Mouse (Mus musculus) intestine, embryonic 16.5 days (tissue): Measurements from ENCODE around the gene Lrrc75a. TPM values are rescaled to one million over a fixed set of nuclear protein-coding genes. Genes with fewer than 3 reads are reported as not detected.

ENCODE experiments used
- ATAC-seq: fragments of 200-750 bp; cut with Nextera tagmentation; 2 replicates; pipeline ENCODE4 v1.8.0; 2017; ENCODE audit warnings: moderate TSS enrichment, moderate library complexity
- H3K27ac ChIP-seq: fragments of 300-500 bp; sonication (generic); 2 replicates; pipeline ENCODE4 v1.5.1; 2014; ENCODE audit warnings: mild to moderate bottlenecking, low read length
- H3K27me3 ChIP-seq: fragments of 300-500 bp; sonication (generic); replicated peaks from 2 replicates; pipeline ENCODE4 v1.6.1; 2014; ENCODE audit warnings: low read length, control low read depth, mixed read lengths; ENCODE audit not compliant: control insufficient read depth, insufficient read depth
- H3K36me3 ChIP-seq: fragments of 300-500 bp; sonication (generic); 2 replicates; pipeline ENCODE4 v1.6.1; 2014; ENCODE audit warnings: low read length, control low read depth; ENCODE audit not compliant: control insufficient read depth, insufficient read depth
- H3K4me1 ChIP-seq: fragments of 300-500 bp; sonication (generic); 2 replicates; pipeline ENCODE4 v1.6.1; 2014; ENCODE audit warnings: low read length, control low read depth, mixed read lengths; ENCODE audit not compliant: control insufficient read depth, insufficient read depth
- H3K4me2 ChIP-seq: fragments of 300-500 bp; sonication (generic); 2 replicates; pipeline ENCODE4 v1.6.1; 2014; ENCODE audit warnings: low read depth, low read length, control low read depth
- H3K4me3 ChIP-seq: fragments of 300-500 bp; sonication (generic); 2 replicates; pipeline ENCODE4 v1.5.1; 2014; ENCODE audit warnings: mild to moderate bottlenecking, low read length
- H3K9ac ChIP-seq: fragments of 300-500 bp; sonication (generic); 2 replicates; pipeline ENCODE4 v1.6.1; 2014; ENCODE audit warnings: low read depth, low read length
- H3K9me3 ChIP-seq: fragments of 300-500 bp; sonication (generic); 2 replicates; pipeline ENCODE4 v1.6.1; 2016; ENCODE audit warnings: low read length, control low read depth; ENCODE audit not compliant: control insufficient read depth
- WGBS: fragments of 180-500 bp; shearing (Covaris S2); extraction: QIAGEN DNeasy Blood & Tissue Kit; methylation state at CpG from one replicate; pipeline ENCODE4 v1.1.7; 2014; 5-methylcytosine and 5-hydroxymethylcytosine counted together
- polyA plus RNA-seq: library from polyadenylated mRNA; unstranded; fragments of >200 nt; fragmentation: Nextera tagmentation; extraction: Ambion mirVana; gene quantifications from 2 replicates; pipeline ENCODE4 v1.2.1, GENCODE M21; 2015

Lrrc75a gene
- polyA plus RNA-seq, result 14.1 and 23.8 TPM in 2 replicates

DNA sequence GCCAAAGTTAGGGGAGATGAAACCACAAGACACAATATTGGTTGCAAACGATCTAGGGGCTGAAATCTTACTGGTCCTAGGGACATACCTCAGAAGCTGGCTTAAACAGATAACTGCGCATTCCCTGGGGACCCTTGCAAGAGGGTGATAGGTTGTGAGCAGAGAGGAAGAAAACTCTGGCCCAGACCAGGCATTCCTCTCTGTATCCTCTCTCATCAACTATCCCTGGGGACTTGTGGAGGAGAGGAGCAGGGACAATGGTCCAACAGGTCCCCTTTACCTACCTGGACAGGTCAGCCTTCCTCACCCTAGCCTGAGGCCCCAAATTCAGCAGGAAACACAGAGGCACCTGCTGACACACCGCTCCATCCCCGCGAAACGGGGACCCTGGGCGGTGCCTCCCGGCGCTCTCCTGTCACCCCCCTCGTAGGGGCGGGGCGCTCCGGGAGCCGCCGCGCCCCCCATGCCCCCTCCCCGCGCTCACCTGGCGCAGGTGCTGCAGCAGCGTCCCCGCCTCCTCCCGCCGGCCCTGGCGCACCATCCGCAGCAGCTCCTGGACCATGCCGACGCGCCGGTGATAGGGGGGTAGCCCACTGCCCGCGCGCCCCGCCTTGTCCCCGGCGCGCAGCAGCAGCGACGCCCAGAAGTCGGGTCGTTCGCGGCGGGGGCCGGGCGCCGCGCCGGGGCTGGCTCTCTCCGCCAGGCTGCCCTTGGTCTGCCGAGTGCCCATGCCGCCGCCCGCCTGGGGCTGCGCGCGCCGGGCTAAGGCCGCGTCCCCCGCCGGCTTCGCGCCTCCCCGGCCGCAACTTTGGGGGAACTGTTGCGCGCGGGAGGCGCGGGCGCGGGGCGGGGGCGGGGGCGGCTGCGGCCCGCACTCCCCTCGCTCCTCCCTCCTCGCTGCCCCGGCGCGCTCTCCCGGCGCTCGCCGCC is at the start of gene Lrrc75a:
Gene Lrrc75a, minus strand, starts transcription at position 863 of the 930 bp plus-strand sequence.
- H3K4me2 ChIP-seq, result peak within 1 kb of the TSS; percentile 91
- peak within 1 kb of the TSS; percentile 93 for H3K27ac ChIP-seq
- H3K27me3 ChIP-seq, result no peaks in the 10 kb centered on the region
- no peaks in the 10 kb centered on the region for H3K9me3 ChIP-seq
- H3K4me1 ChIP-seq, result peaks cover 46% of the 10 kb centered on the region
- H3K36me3 ChIP-seq, result no peaks in the 10 kb centered on the region
- H3K4me3 ChIP-seq, result peak within 1 kb of the TSS; percentile 74
- WGBS, result under 1% methylated on average over 63 of the region's 86 CpGs
- peak within 1 kb of the TSS; percentile 85 for H3K9ac ChIP-seq
- ATAC-seq, result peak; percentile 52

DNA sequence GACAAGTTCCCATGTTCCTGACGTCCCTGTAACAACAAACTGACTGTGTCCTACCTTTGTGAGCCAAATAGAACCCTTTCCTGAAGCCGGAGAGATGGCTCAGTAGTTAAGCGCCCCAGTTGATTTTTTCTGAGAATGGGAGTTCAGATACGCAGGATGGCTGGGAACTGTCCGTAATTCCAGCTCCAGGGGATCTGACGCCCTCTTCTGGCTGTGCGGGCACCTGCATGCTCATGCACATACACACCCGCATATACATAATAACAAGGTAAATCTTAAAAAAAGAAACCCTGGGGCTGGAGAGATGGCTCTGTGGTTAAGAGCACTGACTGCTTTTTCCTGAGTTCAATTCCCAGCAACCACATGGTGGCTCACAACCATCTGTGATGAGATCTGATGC is 46.8 kb upstream of the Lrrc75a start:
- no peaks in the 10 kb centered on the region; the same call in 1 of the 2 replicates for H3K9me3 ChIP-seq
- ATAC-seq, result no peak
- H3K9ac ChIP-seq, result no peak overlapping the region
- H3K4me2 ChIP-seq, result no peak overlapping the region
- H3K36me3 ChIP-seq, result no peaks in the 10 kb centered on the region
- no peak overlapping the region for H3K4me3 ChIP-seq
- no peaks in the 10 kb centered on the region for H3K4me1 ChIP-seq
- H3K27ac ChIP-seq, result no peak overlapping the region
- H3K27me3 ChIP-seq, result no peaks in the 10 kb centered on the region
- WGBS, result 93% methylated on average over 8 of the region's 8 CpGs

DNA sequence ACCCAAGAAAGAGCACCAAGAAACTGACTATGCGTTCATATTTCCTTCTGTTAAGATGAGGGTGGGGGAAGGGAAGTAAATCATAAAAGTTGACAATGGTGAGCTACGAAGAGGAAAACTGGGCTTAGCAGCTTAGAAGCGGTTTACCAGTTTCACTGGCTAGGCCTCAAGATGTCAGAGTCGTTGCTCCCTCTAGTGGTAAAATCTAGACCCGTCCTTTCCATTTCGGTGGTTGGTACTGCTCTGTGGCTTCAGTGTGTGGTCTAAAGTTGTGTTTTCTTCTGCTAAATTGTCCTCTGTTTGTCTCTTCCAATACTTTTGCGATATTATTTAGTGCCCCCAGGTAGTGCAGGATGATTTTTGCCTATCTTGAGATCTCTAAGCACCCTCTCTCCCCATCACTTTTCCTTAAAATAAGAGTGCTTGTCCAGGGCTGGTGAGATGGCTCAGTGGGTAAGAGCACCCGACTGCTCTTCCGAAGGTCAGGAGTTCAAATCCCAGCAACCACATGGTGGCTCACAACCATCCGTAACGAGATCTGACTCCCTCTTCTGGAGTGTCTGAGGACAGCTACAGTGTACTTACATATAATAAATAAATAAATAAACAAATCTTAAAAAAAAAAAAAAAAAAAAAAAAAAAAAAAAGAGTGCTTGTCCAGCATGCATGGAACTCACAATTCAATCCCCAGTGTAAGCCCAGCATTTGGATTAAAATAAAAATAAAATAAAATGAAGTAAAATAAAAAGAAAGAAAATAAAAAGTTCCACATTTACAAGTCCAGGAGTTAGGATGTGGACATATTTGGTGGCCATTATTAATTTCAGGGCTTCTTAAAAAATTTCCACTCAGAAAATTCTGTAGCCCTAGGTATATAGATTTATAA is 45.2 kb upstream of the Lrrc75a start:
- Histone ChIP-seq H3K9me3 (no peaks in the 10 kb centered on the region; the same call in 1 of the 2 replicates), H3K9ac (no peak overlapping the region), H3K4me1 (no peaks in the 10 kb centered on the region), H3K36me3 (no peaks in the 10 kb centered on the region), H3K27ac (no peak overlapping the region), H3K4me3 (no peak overlapping the region), H3K27me3 (no peaks in the 10 kb centered on the region), H3K4me2 (no peak overlapping the region)
- ATAC-seq, result peak; percentile 77
- WGBS, result 27% methylated on average over 9 of the region's 11 CpGs

DNA sequence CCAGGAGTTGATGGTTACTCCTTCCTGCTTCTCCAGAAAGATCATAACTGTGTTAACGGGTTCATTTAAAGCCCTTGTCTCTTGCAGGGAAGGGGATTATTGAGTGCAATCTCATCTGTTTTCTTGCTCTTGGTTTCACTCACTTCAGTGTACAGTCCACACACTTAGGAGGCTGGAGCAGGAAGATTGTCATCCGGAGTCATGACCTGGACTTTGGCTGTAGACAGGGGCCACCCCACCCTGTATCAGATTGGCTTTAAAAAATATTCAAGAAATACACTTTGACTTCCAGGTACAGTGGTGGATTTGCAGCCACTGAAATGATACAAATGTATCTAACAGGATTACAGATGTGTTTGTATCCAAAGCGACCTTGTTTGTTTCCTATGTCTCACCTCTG is 43.3 kb upstream of the Lrrc75a start:
- Histone ChIP-seq H3K9me3 (no peaks in the 10 kb centered on the region; the same call in 1 of the 2 replicates), H3K27ac (no peak overlapping the region), H3K36me3 (no peaks in the 10 kb centered on the region), H3K27me3 (no peaks in the 10 kb centered on the region), H3K4me1 (no peaks in the 10 kb centered on the region), H3K4me2 (no peak overlapping the region), H3K4me3 (no peak overlapping the region), H3K9ac (no peak overlapping the region)
- 74% methylated on average over 3 of the region's 3 CpGs for WGBS
- peak; percentile 80; the same call in 1 of the 2 replicates for ATAC-seq

DNA sequence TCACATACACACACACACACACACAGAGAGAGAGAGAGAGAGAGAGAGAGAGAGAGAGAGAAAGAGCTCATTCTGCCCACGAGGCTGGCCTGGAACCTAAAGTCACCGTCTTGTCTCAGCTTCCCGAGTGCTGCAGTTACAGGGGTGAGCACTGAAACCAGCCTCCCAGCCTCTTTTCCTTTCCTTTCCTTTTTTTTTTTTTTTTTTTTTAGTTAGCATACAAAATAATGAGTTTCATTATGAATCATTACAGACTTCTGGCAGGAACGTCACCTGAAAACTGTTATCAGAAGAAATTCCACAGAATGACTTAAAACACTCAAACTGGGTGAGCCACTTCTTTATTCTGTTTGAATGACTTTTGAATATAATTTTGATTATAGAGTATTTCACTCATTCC is 31.6 kb upstream of the Lrrc75a start:
- H3K36me3 ChIP-seq, result no peaks in the 10 kb centered on the region
- H3K4me2 ChIP-seq, result no peak overlapping the region
- no peak overlapping the region for H3K4me3 ChIP-seq
- H3K27me3 ChIP-seq, result no peaks in the 10 kb centered on the region
- H3K27ac ChIP-seq, result no peak overlapping the region
- no peak overlapping the region for H3K9ac ChIP-seq
- no peaks in the 10 kb centered on the region for H3K9me3 ChIP-seq
- 74% methylated on average over 4 of the region's 4 CpGs for WGBS
- no peak for ATAC-seq
- no peaks in the 10 kb centered on the region; the same call in 1 of the 2 replicates for H3K4me1 ChIP-seq

DNA sequence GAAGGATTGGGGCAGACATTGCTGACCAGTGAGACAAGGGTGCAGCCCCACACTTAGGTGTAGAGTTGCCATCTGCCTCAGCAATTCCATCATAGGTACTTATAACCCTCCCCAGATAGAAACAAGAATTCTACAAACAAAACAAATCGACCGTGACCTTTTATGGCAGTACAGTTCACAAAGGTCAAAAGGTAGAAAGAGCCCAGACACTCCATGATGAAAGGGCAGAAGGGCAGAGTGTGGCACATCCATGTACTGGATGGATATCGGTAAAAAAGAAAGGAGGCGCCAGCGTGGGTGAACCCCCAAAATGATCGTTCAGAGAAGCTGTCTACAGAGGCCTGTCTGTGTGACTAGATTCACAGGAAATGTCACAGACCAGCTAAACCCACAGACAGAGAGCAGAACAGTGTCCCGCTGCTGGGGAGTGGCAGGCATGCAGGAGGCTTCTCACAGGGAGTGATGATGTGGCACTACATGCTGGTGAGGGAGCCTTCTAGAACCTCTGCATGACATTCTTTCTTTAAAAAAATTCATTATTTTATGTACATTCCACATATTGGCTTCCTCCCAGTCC is 30.5 kb upstream of the Lrrc75a start:
- Histone ChIP-seq H3K27ac (no peak overlapping the region), H3K9me3 (no peaks in the 10 kb centered on the region), H3K4me2 (no peak overlapping the region), H3K27me3 (no peaks in the 10 kb centered on the region), H3K4me1 (no peaks in the 10 kb centered on the region; the same call in 1 of the 2 replicates), H3K36me3 (no peaks in the 10 kb centered on the region), H3K9ac (no peak overlapping the region), H3K4me3 (no peak overlapping the region)
- WGBS, result 70% methylated on average over 7 of the region's 7 CpGs
- no peak for ATAC-seq

DNA sequence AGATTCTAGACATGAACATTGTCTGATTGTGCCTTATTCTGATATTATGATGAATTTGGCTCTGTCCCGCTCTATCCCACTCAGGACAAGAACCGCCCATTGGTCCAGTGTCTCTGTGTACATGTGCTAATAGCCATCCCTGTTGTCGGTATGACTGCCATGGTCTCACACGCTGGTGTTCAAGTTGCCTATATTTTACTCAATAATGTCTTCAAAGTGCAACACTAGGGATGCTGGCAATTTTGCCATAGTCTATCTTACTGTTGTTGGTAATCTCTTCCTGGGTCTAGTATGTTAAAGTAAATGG is 27.9 kb upstream of the Lrrc75a start:
- ATAC-seq, result no peak

DNA sequence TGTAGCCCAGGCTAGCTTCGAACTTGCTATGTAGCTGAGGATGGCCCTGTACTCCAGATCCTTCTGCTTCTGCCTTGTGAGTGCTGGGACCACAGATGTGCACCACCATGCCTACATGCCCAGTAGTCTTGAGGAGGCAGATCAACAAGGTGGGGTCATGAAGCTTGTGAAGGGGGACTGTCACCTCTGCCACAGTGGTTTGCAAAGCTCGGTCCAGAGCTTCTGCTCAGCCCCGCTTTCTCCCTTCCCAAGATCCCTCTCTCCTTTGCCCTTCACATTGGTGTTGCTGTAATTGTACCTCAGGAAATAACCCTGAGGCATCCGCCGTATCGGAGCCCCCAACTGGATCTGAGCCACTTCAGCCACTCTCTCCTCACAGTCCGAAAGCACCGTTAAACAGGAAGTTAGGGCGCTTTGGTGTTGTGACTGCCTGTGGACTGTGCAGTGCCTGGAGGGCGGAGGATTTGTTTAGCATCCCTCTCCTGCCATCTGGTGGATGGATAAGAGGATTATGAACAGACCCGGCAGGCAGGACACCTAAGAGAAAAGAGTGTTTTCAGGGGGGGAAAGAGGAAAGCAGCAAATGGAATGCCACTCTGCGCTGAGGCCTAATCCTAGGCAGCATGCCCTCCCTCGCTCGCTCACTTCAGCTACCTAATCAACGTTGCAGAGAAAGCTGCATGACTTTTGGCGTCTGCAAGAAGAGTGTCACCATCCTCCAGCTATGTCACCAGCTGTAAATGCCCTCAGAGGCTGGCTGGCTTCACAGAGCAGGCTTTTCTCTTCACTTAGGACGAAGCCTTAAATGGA is 27.4 kb upstream of the Lrrc75a start:
- Histone ChIP-seq H3K9ac (peak overlapping the region; percentile 56; the same call in 1 of the 2 replicates), H3K27ac (no peak overlapping the region), H3K4me1 (no peaks in the 10 kb centered on the region; the same call in 1 of the 2 replicates), H3K27me3 (no peaks in the 10 kb centered on the region), H3K9me3 (no peaks in the 10 kb centered on the region), H3K4me2 (peak overlapping the region; percentile 49), H3K4me3 (peak overlapping the region; percentile 13; the same call in 1 of the 2 replicates), H3K36me3 (no peaks in the 10 kb centered on the region)
- WGBS, result 21% methylated on average over 17 of the region's 17 CpGs
- peak; percentile 93 for ATAC-seq

More for the DNA sequence above, 27.9 kb upstream of the Lrrc75a start:
- no peaks in the 10 kb centered on the region for H3K9me3 ChIP-seq
- H3K9ac ChIP-seq, result no peak overlapping the region
- no peaks in the 10 kb centered on the region for H3K36me3 ChIP-seq
- no peak overlapping the region for H3K27ac ChIP-seq
- H3K27me3 ChIP-seq, result no peaks in the 10 kb centered on the region
- 90% methylated on average over 4 of the region's 4 CpGs for WGBS
- no peak overlapping the region for H3K4me2 ChIP-seq
- no peaks in the 10 kb centered on the region; the same call in 1 of the 2 replicates for H3K4me1 ChIP-seq
- no peak overlapping the region for H3K4me3 ChIP-seq
